Mouse (Mus musculus) CH12.LX (cell line): ENCODE data around the gene Cfap99. TPM values are rescaled to one million over a fixed set of nuclear protein-coding genes. Genes with fewer than 3 reads are reported as not detected.

Experiments
- DNase-seq: peaks from one replicate; pipeline ENCODE4 v3.0.0-alpha.2; 2013; ENCODE audit errors: extremely low read depth
- H3K27ac ChIP-seq: 2 replicates; pipeline ENCODE4 v1.5.1; 2012; ENCODE audit warnings: low read depth, mild to moderate bottlenecking, control low read depth, moderate library complexity; ENCODE audit not compliant: insufficient read depth
- H3K27me3 ChIP-seq: replicated peaks from 2 replicates; pipeline ENCODE3; 2012; ENCODE audit warnings: inconsistent platforms
- H3K36me3 ChIP-seq, 2 experiments: replicated peaks in 1 of 2; 2 replicates each; pipeline versions ENCODE3 to v1.6.1; 2012; ENCODE audit warnings: inconsistent platforms in 1 of 2, low read length in 1 of 2, mild to moderate bottlenecking in 1 of 2, mixed read lengths in 1 of 2, moderate library complexity in 1 of 2; ENCODE audit not compliant: control insufficient read depth in 1 of 2, insufficient read depth in 1 of 2
- H3K4me1 ChIP-seq, 2 experiments: 2 replicates each; pipeline ENCODE4 v1.6.1; 2012; ENCODE audit warnings: inconsistent platforms in 1 of 2, moderate library complexity in 1 of 2; ENCODE audit not compliant: insufficient read depth in 2 of 2, control insufficient read depth in 1 of 2
- H3K4me2 ChIP-seq: 2 replicates; pipeline ENCODE4 v1.6.1; 2012; ENCODE audit warnings: low read depth, mild to moderate bottlenecking, control low read depth; ENCODE audit not compliant: poor library complexity, insufficient read depth, severe bottlenecking
- H3K4me3 ChIP-seq, 3 experiments: fragments of 150-350 bp in 1 of 3; sonication (generic) in 1 of 3; replicated peaks in 1 of 3; 2 replicates each; pipeline versions ENCODE3 to v1.5.1; 2011 to 2012; ENCODE audit warnings: low read depth in 2 of 3, low read length in 2 of 3, mild to moderate bottlenecking in 2 of 3, moderate library complexity in 2 of 3, control low read depth in 1 of 3, improper control_type of control experiment in 1 of 3, inconsistent platforms in 1 of 3, mixed read lengths in 1 of 3; ENCODE audit not compliant: poor library complexity in 1 of 3
- H3K79me2 ChIP-seq: replicated peaks from 2 replicates; pipeline ENCODE4 v1.6.1; 2012; ENCODE audit warnings: mild to moderate bottlenecking, moderate library complexity; ENCODE audit not compliant: control insufficient read depth, poor library complexity, insufficient read depth, severe bottlenecking; ENCODE audit errors: extremely low read depth
- H3K9ac ChIP-seq: 2 replicates; pipeline ENCODE4 v1.6.1; 2012; ENCODE audit warnings: low read depth, mild to moderate bottlenecking, control low read depth, moderate library complexity; ENCODE audit not compliant: insufficient read depth
- H3K9me3 ChIP-seq: replicated peaks from 2 replicates; pipeline ENCODE3; 2012; ENCODE audit warnings: low read length, inconsistent platforms, mixed read lengths
- BHLHE40 ChIP-seq: IDR thresholded peaks from 2 replicates; pipeline ENCODE4 v1.6.1; 2011; ENCODE audit warnings: mild to moderate bottlenecking, low read depth, low read length, improper control_type of control experiment
- CHD1 ChIP-seq: IDR thresholded peaks from 2 replicates; pipeline ENCODE4 v1.6.1; 2012; ENCODE audit warnings: low read depth, low read length, improper control_type of control experiment, inconsistent platforms
- CHD2 ChIP-seq: IDR thresholded peaks from 2 replicates; pipeline ENCODE4 v1.6.1; 2011; ENCODE audit warnings: low read length, improper control_type of control experiment
- CTCF ChIP-seq, 2 experiments: IDR thresholded peaks in 1 of 2; conservative IDR thresholded peaks in 1 of 2; 2 replicates each; pipeline ENCODE4 v1.5.1; 2011 to 2012; ENCODE audit warnings: low read depth in 2 of 2, low read length in 2 of 2, improper control_type of control experiment in 1 of 2, inconsistent platforms in 1 of 2, mild to moderate bottlenecking in 1 of 2, moderate library complexity in 1 of 2
- E2F4 ChIP-seq: IDR thresholded peaks from 2 replicates; pipeline ENCODE4 v1.6.1; 2011; ENCODE audit warnings: low read depth, low read length, improper control_type of control experiment; ENCODE audit not compliant: insufficient replicate concordance
- ELF1 ChIP-seq: IDR thresholded peaks from 2 replicates; pipeline ENCODE4 v1.6.1; 2014; ENCODE audit warnings: low read depth, mild to moderate bottlenecking, inconsistent platforms, low read length, improper control_type of control experiment
- EP300 ChIP-seq: IDR thresholded peaks from 2 replicates; pipeline ENCODE4 v1.6.1; 2011; ENCODE audit warnings: low read length, improper control_type of control experiment
- HCFC1 ChIP-seq: IDR thresholded peaks from 2 replicates; pipeline ENCODE4 v1.6.1; 2012; ENCODE audit warnings: low read depth, mild to moderate bottlenecking, inconsistent platforms, low read length, improper control_type of control experiment
- JUN ChIP-seq: IDR thresholded peaks from 2 replicates; pipeline ENCODE4 v1.6.1; 2011; ENCODE audit warnings: low read depth, mild to moderate bottlenecking, low read length, improper control_type of control experiment, moderate library complexity; ENCODE audit not compliant: insufficient read depth
- JUND ChIP-seq: conservative IDR thresholded peaks from 2 replicates; pipeline ENCODE4 v1.6.1; 2011; ENCODE audit warnings: low read depth, low read length, improper control_type of control experiment
- KAT2A ChIP-seq: IDR thresholded peaks from 2 replicates; pipeline ENCODE4 v1.6.1; 2012; ENCODE audit warnings: low read length, improper control_type of control experiment, inconsistent platforms; ENCODE audit not compliant: insufficient replicate concordance
- MAFK ChIP-seq: IDR thresholded peaks from 2 replicates; pipeline ENCODE4 v1.6.1; 2011; ENCODE audit warnings: low read length, improper control_type of control experiment; ENCODE audit not compliant: insufficient replicate concordance
- MAX ChIP-seq: IDR thresholded peaks from 2 replicates; pipeline ENCODE4 v1.6.1; 2011; ENCODE audit warnings: low read length, improper control_type of control experiment
- MAZ ChIP-seq: IDR thresholded peaks from 2 replicates; pipeline ENCODE4 v1.6.1; 2012; ENCODE audit warnings: low read depth, mild to moderate bottlenecking, inconsistent platforms, low read length, improper control_type of control experiment, moderate library complexity
- MXI1 ChIP-seq: IDR thresholded peaks from 2 replicates; pipeline ENCODE4 v1.6.1; 2011; ENCODE audit warnings: mild to moderate bottlenecking, low read depth, low read length, improper control_type of control experiment
- MYC ChIP-seq: IDR thresholded peaks from 2 replicates; pipeline ENCODE4 v1.6.1; 2011; ENCODE audit warnings: low read depth, mild to moderate bottlenecking, improper control_type of control experiment, low read length
- NELFE ChIP-seq: IDR thresholded peaks from 2 replicates; pipeline ENCODE4 v1.6.1; 2011; ENCODE audit warnings: low read depth, low read length, improper control_type of control experiment
- NRF1 ChIP-seq: IDR thresholded peaks from 2 replicates; pipeline ENCODE4 v1.6.1; 2014; ENCODE audit warnings: low read depth, mild to moderate bottlenecking, inconsistent platforms, low read length, improper control_type of control experiment, moderate library complexity
- PAX5 ChIP-seq: IDR thresholded peaks from 2 replicates; pipeline ENCODE4 v1.6.1; 2012; ENCODE audit warnings: low read length, inconsistent platforms, mixed read lengths
- POLR2AphosphoS2 ChIP-seq: IDR thresholded peaks from 2 replicates; pipeline ENCODE4 v1.6.1; 2011; ENCODE audit warnings: low read depth, low read length, improper control_type of control experiment
- RAD21 ChIP-seq: IDR thresholded peaks from 2 replicates; pipeline ENCODE4 v1.6.1; 2011; ENCODE audit warnings: low read depth, mild to moderate bottlenecking, low read length, improper control_type of control experiment, moderate library complexity
- RCOR1 ChIP-seq: conservative IDR thresholded peaks from 2 replicates; pipeline ENCODE4 v1.6.1; 2012; ENCODE audit warnings: low read depth, mild to moderate bottlenecking, inconsistent platforms, low read length, improper control_type of control experiment
- SIN3A ChIP-seq: IDR thresholded peaks from 2 replicates; pipeline ENCODE4 v1.6.1; 2012; ENCODE audit warnings: low read length, improper control_type of control experiment, inconsistent platforms
- TBP ChIP-seq: conservative IDR thresholded peaks from 2 replicates; pipeline ENCODE4 v1.6.1; 2011; ENCODE audit warnings: low read depth, low read length, improper control_type of control experiment
- TCF12 ChIP-seq: IDR thresholded peaks from 2 replicates; pipeline ENCODE4 v1.6.1; 2014; ENCODE audit warnings: low read depth, mild to moderate bottlenecking, inconsistent platforms, low read length, improper control_type of control experiment
- UBTF ChIP-seq: IDR thresholded peaks from 2 replicates; pipeline ENCODE4 v1.6.1; 2012; ENCODE audit warnings: low read depth, mild to moderate bottlenecking, inconsistent platforms, low read length, improper control_type of control experiment, moderate library complexity
- USF1 ChIP-seq: IDR thresholded peaks from 2 replicates; pipeline ENCODE4 v1.6.1; 2014; ENCODE audit warnings: low read depth, mild to moderate bottlenecking, inconsistent platforms, low read length, improper control_type of control experiment
- USF2 ChIP-seq: conservative IDR thresholded peaks from 2 replicates; pipeline ENCODE4 v1.6.1; 2011; ENCODE audit warnings: low read depth, low read length, improper control_type of control experiment
- ZC3H11A ChIP-seq: IDR thresholded peaks from 2 replicates; pipeline ENCODE4 v1.6.1; 2012; ENCODE audit warnings: low read depth, mild to moderate bottlenecking, inconsistent platforms, low read length, improper control_type of control experiment
- ZMIZ1 ChIP-seq: IDR thresholded peaks from 2 replicates; pipeline ENCODE4 v1.6.1; 2012; ENCODE audit warnings: low read depth, mild to moderate bottlenecking, inconsistent platforms, low read length, improper control_type of control experiment
- ZNF384 ChIP-seq: IDR thresholded peaks from 2 replicates; pipeline ENCODE4 v1.6.1; 2012; ENCODE audit warnings: low read depth, low read length, improper control_type of control experiment, inconsistent platforms
- dilution Hi-C: fragments of 300-500 bp; cut with MboI; formaldehyde crosslinking; loops from 2 replicates; pipeline ENCODE4 v1.14.3; 2020; ENCODE audit warnings: low sequenced_read_pairs; ENCODE audit not compliant: extremely low pct_unique_long_range_greater_than_20kb, extremely low pct_ligation_motif_present
- in situ Hi-C: fragments of 300-500 bp; cut with MboI; formaldehyde crosslinking; loops from 3 replicates; pipeline ENCODE4 v1.14.3; 2019; ENCODE audit warnings: low sequenced_read_pairs, low pct_ligation_motif_present, low pct_unique_long_range_greater_than_20kb, mixed read lengths
- polyA plus RNA-seq: library from polyadenylated mRNA; unstranded; fragments of >175 nt; gene quantifications from 2 replicates; pipeline ENCODE4 v1.2.1, GENCODE M21; 2012; ENCODE audit warnings: low read depth; ENCODE audit not compliant: insufficient read length
- total RNA-seq, 2 experiments: library from RNA; depleted of rRNA; stranded (reverse); fragments of 300-350 nt in 1 of 2; fragments of >200 nt in 1 of 2; gene quantifications; 2 replicates each; pipeline ENCODE4 v1.2.3; 2012 to 2014

Cfap99 gene
- total and polyA plus RNA-seq, 3 experiments: not detected

- H3K4me1 ChIP-seq: peaks cover 4 to 32% of the 10 kb centered on the region in 2 experiments; a peak in 3 of 4 replicates
- peak overlapping the region; percentile 51 for H3K27ac ChIP-seq
- peak overlapping the region; percentile 90 for H3K9ac ChIP-seq
- H3K79me2 ChIP-seq: peaks cover 44% of the 10 kb centered on the region
- H3K4me2 ChIP-seq: peak overlapping the region; percentile 48
- H3K4me3 ChIP-seq: peak overlapping the region; percentile 87 to 97 (median 89)
- no peaks in the 10 kb centered on the region for H3K9me3 ChIP-seq
- 0 out of 2 replicates have a peak, but pooled peaks have one; percentile 9 for TF ChIP-seq MAX
- peak; percentile 74 for TF ChIP-seq NRF1
- no peak for TF ChIP-seq ZMIZ1
- peak; percentile 27 for DNase-seq
- H3K27me3 ChIP-seq: no peaks in the 10 kb centered on the region
- in situ Hi-C loops (no loop called here), dilution Hi-C loops (no loop called here)
- peaks cover 0 to 36% of the 10 kb centered on the region in 2 experiments for H3K36me3 ChIP-seq
Observed at GRCm38 (mm10) chr5:34335539-34336096, 47.2 kb downstream of the Cfap99 start.

GRCm38 (mm10) chr5:34336097-34336774, 47.8 kb downstream of the Cfap99 start, which contains the start of gene Rnf4:
Rnf4 (plus strand) TSS chr5:34336289.
- Histone ChIP-seq H3K4me1 (peaks cover 4 to 38% of the 10 kb centered on the region in 2 experiments; a peak in 3 of 4 replicates), H3K36me3 (peaks cover 0 to 34% of the 10 kb centered on the region in 2 experiments), H3K9me3 (no peaks in the 10 kb centered on the region), H3K27me3 (no peaks in the 10 kb centered on the region), H3K4me2 (peak within 1 kb of the TSS; percentile 97), H3K27ac (peak within 1 kb of the TSS; percentile 83), H3K79me2 (peaks cover 51% of the 10 kb centered on the region), H3K4me3 (peak within 1 kb of the TSS; percentile 87 to 97 (median 92)), H3K9ac (peak within 1 kb of the TSS; percentile 95)
- DNase-seq: peak; percentile 98
- in situ Hi-C loops (no loop called here), dilution Hi-C loops (no loop called here)
- TF ChIP-seq ZMIZ1 (peak; percentile 81; the same call in 1 of the 2 replicates), TBP (peak; percentile 91), CTCF (conservative IDR thresholded peaks at IDR 0.05 in 1 of 2, IDR thresholded peaks at IDR 0.05 in 1 of 2; ENCODE audit: low read depth in 2 of 2, low read length in 2 of 2) (no peak), USF2 (no peak), NELFE (peak; percentile 95), BHLHE40 (no peak), E2F4 (no peak), CHD2 (peak; percentile 99), RAD21 (no peak), ELF1 (peak; percentile 94), NRF1 (no peak), TCF12 (peak; percentile 80), RCOR1 (no peak), ZC3H11A (no peak), USF1 (peak; percentile 52; the same call in 1 of the 2 replicates), MYC (no peak), SIN3A (no peak), PAX5 (no peak), MAFK (no peak), JUND (no peak), POLR2AphosphoS2 (peak; percentile 81), MAX (no peak), MXI1 (peak; percentile 27; the same call in 1 of the 2 replicates), ZNF384 (no peak), CHD1 (no peak), EP300 (no peak), UBTF (no peak), HCFC1 (peak; percentile 82), JUN (no peak), KAT2A (peak; percentile 79; the same call in 1 of the 2 replicates), MAZ (no peak)
